Mouse (Mus musculus): ENCODE results near the gene Uaca.

Gene Uaca

GRCm38 (mm10) chr9:60794210-60794840 is at the start of gene Uaca:
Uaca (plus strand) TSS chr9:60794542.
- peak; percentile 72 to 83 for DNase-seq (ENCODE audit: low spot score in 2 of 2)

DNA sequence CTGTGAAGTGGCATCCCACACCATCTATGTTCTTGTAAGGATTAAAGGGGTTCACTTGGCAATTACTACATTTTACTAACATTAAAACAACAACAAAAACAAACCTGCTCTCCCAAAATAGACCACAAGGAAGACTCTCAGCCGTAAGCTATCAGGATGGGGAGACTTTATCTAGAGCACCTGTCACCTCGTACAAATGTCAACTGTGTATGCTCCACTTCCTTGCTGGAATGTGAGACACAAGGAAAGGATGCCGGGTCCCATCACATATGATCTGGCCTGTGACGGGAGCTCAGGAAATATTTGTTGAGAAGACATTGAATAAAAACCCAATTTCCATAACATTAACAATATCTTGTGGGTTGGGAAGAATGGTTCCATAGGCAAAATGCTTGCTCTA is 49.4 kb upstream of the Uaca start:
- DNase-seq (ENCODE audit: low spot score in 2 of 2): no peak

GRCm38 (mm10) chr9:60746561-60746960 is 47.8 kb upstream of the Uaca start:
- no peak for DNase-seq (ENCODE audit: low spot score in 2 of 2)

DNA sequence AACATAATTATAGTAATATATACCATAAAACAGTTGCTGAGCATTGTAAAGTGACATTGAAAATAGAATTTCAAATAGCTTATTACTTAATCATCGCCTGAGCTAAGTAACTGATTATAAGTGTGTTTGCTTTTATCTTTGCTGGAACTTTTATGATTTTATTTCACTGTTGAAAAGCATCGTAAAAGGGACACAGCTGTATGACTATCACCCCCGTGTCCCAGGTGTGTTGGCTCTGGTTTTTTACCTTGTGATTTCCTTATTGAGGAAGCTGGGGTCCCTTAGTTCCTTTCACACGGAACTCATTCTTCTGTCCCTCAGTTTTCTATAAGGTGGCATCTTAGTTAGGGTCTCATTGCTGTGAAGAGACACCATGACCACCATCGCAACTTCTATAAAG is 46.7 kb upstream of the Uaca start:
- no peak for DNase-seq (ENCODE audit: low spot score in 2 of 2)

DNA sequence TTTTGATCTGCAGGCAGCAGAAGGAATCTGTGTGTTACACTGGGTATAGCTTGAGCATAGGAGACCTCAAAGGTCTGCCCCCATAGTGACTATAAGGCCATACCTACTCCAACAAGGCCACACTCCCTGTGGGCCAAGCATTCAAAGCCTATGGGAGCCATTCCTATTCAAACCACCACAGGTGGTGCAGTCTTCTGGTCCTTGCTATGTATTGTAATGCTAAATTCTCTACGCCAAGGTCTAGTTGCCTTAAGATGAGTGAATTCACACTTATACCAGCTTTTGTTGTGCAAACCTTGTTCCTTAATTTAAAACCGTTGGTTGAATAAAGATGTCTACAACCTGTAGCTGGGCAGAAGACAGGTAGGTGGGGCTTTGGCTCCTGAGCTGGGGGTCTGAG is 46.2 kb upstream of the Uaca start:
- DNase-seq (ENCODE audit: low spot score in 2 of 2): no peak

DNA sequence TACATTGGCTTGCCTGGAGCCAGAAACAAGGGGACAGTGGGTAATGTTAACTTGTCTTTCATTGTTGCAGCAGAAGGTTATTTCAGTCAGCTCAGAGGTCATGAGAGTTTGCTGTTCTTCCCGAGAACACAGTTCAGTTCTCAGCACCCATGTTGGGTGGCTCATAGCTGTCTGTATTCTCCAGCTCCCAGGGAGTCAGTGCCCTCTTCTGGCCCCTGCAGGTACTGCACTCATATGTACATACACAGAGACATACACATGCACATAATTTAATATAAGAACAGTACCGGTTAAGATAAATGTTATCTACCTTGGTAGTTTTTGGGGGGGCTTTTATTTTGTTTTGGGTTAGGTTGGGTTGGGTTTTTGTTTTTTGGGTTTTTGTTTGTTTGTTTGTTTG is 45.2 kb upstream of the Uaca start:
- no peak for DNase-seq (ENCODE audit: low spot score in 2 of 2)

- DNase-seq (ENCODE audit: low spot score in 2 of 2): no peak
Observed at GRCm38 (mm10) chr9:60751098-60751497, 43.2 kb upstream of the Uaca start.

DNA sequence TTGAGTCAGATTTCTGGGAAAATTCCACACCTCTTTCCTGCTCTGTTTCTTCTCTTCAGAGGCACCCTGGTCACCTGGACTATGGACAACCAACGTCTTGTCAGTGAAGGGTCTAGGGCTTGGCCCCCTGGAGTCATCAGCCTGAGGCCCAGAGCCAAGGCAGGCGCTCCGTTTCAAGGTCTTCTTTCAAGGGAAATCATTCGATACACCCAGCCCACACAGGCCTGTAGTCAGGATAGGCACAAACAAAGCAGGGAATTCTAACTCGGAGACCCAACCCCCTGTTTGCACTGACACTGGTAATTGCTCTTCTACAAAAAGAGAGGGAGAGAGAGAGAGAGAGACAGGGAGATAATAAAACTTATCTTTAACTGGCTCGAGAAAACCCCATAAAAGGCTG is 42.4 kb upstream of the Uaca start:
- no peak for DNase-seq (ENCODE audit: low spot score in 2 of 2)

- no peak for DNase-seq (ENCODE audit: low spot score in 2 of 2)
Observed at GRCm38 (mm10) chr9:60752636-60753035, 41.7 kb upstream of the Uaca start.

DNA sequence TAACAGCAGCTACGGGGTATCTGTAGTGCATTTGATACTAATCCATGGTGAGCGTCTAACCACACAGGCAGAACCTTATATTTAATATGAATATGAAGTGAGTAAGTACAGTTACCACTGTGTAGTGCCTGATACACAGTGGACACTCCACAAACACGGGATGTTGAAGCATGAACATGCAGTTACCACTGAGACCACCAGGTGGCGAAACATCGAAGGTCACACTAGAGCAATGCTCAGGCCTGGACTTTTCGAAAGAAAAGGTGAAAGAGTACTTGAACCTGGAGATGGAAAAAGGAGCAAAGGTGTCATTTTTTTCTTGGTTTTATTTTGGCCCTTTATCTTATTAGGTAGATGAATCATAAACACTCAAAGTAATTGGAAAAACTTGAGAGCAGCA is 38.1 kb upstream of the Uaca start:
- peak in 1 of 2 experiments; percentile 46 for DNase-seq (ENCODE audit: low spot score in 2 of 2)

DNA sequence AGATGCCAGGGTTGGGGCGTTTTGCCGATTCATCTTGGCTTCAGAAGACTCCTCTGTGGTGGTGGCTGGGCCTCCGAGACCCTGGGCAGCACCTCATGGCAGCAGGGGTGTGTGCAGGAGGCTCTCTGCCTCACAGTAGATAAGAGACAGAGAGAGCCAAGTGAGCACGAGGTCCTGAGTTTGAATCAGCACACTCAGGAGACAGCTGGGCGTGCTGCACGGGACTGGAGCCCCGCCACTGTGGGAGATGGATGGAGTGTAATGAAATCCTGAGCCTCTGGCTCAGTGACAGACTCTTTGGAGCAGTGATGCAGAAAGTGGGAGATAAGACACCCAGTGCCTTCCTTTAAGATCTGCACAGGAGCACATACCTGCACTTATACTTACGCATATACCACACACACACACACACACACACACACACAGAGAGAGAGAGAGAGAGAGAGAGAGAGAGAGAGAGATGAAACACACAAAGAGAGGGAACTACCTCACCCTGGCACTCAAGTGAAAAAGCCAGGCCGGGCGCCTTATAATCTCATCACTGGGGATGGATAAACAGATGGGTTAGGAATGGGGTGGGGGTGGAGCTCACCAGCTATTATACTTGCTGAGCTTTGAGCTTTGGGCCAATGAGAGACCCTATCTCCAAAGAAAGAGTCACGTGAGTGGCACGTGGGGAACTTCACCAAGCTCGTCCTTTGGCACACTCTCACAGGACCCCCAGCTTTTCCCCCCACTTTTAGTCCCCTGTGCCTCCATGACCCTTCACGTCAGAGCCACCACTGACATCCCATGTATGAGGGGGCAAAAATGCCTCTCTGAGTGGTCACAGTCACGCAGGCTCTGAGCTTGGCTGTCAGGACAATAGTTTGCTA is 37.2 kb upstream of the Uaca start:
- DNase-seq (ENCODE audit: low spot score in 2 of 2): no peak

- DNase-seq (ENCODE audit: low spot score in 2 of 2): no peak
Observed at GRCm38 (mm10) chr9:60757817-60758216, 36.5 kb upstream of the Uaca start.

GRCm38 (mm10) chr9:60759436-60760007 is 34.8 kb upstream of the Uaca start:
- no peak for DNase-seq (ENCODE audit: low spot score in 2 of 2)

GRCm38 (mm10) chr9:60765181-60765580 is 29.2 kb upstream of the Uaca start:
- DNase-seq (ENCODE audit: low spot score in 2 of 2): no peak

DNA sequence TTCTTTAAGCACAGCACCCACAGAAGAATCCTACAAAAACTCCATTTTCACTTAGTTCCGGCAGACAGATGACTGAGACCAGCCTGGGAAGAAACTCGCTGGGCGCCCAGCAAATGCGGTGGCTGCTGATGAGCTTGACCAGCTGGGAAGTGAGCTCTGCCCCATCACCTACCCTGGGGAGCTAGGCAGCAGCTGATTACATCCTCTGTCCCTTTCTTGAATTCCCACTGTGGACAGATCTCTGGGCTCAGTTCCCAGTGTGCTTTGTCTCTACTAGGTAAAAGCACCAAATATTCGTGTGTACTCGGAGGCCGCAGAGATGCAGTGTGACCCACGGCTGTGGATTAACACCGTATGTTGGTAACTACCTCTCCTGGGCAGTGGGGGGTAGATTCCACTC is 25.9 kb upstream of the Uaca start:
- DNase-seq (ENCODE audit: low spot score in 2 of 2): no peak

DNA sequence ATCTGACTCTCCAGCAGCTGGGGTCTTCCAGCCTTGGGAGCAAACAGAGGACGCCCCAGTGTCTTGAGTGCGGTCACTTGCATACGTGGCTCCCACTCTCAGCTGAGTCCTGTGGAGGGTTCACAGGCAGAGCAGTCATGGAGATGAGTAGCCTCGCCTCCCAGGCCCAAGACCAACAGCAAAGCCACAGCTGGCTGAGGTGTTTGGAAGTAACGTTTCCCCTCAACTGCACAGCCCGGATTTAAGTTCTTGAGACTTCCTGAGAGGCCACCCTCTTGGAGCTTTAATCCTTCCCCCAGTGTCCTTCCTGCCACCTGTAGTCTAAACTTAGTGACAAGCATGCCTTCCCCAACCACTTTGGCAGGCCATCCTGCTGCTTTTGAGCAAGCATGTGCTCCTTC is 24.6 kb upstream of the Uaca start:
- no peak for DNase-seq (ENCODE audit: low spot score in 2 of 2)

DNA sequence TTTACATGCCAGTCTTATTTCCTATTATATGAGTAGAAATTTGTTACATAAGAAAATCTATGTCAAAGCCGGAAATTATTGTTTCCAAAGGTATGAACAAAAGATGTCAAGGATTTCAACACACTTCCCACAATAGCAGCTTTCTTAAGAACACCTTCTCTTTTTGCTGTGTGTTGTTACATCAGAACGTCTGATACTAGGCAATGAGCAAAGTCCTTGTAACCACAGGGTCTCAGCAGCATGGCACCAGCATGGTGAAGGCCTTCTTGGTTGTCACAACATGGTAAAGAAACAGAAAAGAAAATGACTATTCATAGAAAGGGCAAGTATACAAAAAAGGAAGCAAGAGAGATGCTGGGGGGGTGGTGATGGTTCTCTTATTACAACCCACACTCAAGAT is 20.6 kb upstream of the Uaca start:
- no peak for DNase-seq (ENCODE audit: low spot score in 2 of 2)

GRCm38 (mm10) chr9:60776899-60777298 is 17.4 kb upstream of the Uaca start:
- no peak for DNase-seq (ENCODE audit: low spot score in 2 of 2)

DNA sequence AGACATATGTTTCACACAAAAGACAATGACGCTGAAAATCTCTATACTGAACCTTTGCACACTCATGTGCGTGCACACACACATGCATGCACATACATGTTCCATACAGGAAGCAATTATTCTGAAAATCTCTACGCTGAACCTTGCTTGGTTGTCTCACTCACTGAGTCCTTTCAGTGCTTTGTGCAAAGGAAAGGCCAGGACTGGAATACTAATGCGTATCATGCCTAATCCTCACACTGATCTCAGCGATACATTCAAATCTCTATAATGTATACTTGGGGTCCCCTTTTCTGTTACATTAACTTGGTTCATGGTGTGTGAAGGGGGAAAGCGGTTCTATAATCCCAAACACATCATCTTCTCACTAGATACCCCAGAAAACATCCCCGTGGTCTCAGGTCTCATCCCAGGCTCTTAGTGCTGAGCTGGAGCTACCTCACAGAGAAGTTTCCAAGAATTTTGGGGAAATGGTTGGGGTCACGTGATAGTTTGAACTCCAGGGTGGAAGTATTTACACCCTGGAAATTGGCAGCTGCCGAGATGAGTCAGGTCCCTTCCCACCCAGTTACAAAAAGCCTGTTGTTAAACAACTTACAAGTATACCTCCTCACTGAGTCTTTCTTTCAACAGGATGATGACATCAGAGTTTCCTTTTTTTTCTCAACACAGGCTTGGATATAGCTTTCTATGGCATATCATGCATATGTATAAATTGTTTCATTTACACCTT is 12.1 kb upstream of the Uaca start:
- no peak for DNase-seq (ENCODE audit: low spot score in 2 of 2)

- DNase-seq (ENCODE audit: low spot score in 2 of 2): no peak
Observed at GRCm38 (mm10) chr9:60785069-60785468, 9.3 kb upstream of the Uaca start.

GRCm38 (mm10) chr9:60787517-60788110 is 6.7 kb upstream of the Uaca start:
- no peak for DNase-seq (ENCODE audit: low spot score in 2 of 2)

GRCm38 (mm10) chr9:60790282-60790681 is 4.1 kb upstream of the Uaca start:
- no peak for DNase-seq (ENCODE audit: low spot score in 2 of 2)

Data from frontal cortex, postnatal 10 days (tissue).